Mouse (Mus musculus): Measurements from ENCODE around the gene Mroh2a. TPM values are rescaled to one million over a fixed set of nuclear protein-coding genes. Genes with fewer than 3 reads are reported as not detected.
A peak's percentile ranks its signal among the peaks of the same experiment; 100 is the strongest.

The Mroh2a gene
- polyA plus RNA-seq, 1 experiment from 2014 or later: 0.82 TPM

- Histone ChIP-seq H3K36me3 (peaks cover 69% of the 10 kb centered on the region), H3K9me3 (peaks cover 9% of the 10 kb centered on the region; the same call in 1 of the 2 replicates), H3K27ac (no peak overlapping the region), H3K4me1 (peaks cover 13% of the 10 kb centered on the region), H3K4me3 (no peak overlapping the region), H3K27me3 (ENCODE audit: insufficient read depth, poor library complexity, severe bottlenecking) (no peaks in the 10 kb centered on the region)
- no peak for DNase-seq (ENCODE audit: low spot score)
- WGBS: 56% methylated on average over 4 of the region's 4 CpGs
These were observed 46.1 kb downstream of the Mroh2a start for GRCm38 (mm10) chr1:88272851-88273250.

GRCm38 (mm10) chr1:88273326-88273725 lies 46.5 kb downstream of the Mroh2a start:
- peaks cover 13% of the 10 kb centered on the region for H3K4me1 ChIP-seq
- H3K27me3 ChIP-seq (ENCODE audit: insufficient read depth, poor library complexity, severe bottlenecking): no peaks in the 10 kb centered on the region
- H3K4me3 ChIP-seq: no peak overlapping the region
- peaks cover 9% of the 10 kb centered on the region; the same call in 1 of the 2 replicates for H3K9me3 ChIP-seq
- no peak for DNase-seq (ENCODE audit: low spot score)
- H3K36me3 ChIP-seq: peaks cover 64% of the 10 kb centered on the region
- 95% methylated on average over 3 of the region's 3 CpGs for WGBS
- no peak overlapping the region for H3K27ac ChIP-seq

- 84% methylated on average over 4 of the region's 4 CpGs for WGBS
- H3K27me3 ChIP-seq (ENCODE audit: insufficient read depth, poor library complexity, severe bottlenecking): no peaks in the 10 kb centered on the region
- peaks cover 13% of the 10 kb centered on the region for H3K4me1 ChIP-seq
- H3K9me3 ChIP-seq: peaks cover 9% of the 10 kb centered on the region; the same call in 1 of the 2 replicates
- no peak overlapping the region for H3K27ac ChIP-seq
- peaks cover 59% of the 10 kb centered on the region for H3K36me3 ChIP-seq
- H3K4me3 ChIP-seq: no peak overlapping the region
- no peak for DNase-seq (ENCODE audit: low spot score)
These were observed 47.0 kb downstream of the Mroh2a start for GRCm38 (mm10) chr1:88273832-88274231.

GRCm38 (mm10) chr1:88274371-88275077 lies 47.7 kb downstream of the Mroh2a start:
- Histone ChIP-seq H3K9me3 (peaks cover 7% of the 10 kb centered on the region; the same call in 1 of the 2 replicates), H3K27me3 (ENCODE audit: insufficient read depth, poor library complexity, severe bottlenecking) (no peaks in the 10 kb centered on the region), H3K36me3 (peaks cover 52% of the 10 kb centered on the region), H3K4me3 (no peak overlapping the region), H3K27ac (no peak overlapping the region), H3K4me1 (peaks cover 13% of the 10 kb centered on the region)
- 72% methylated on average over 11 of the region's 11 CpGs for WGBS
- no peak for DNase-seq (ENCODE audit: low spot score)

GRCm38 (mm10) chr1:88275078-88275680 lies 48.4 kb downstream of the Mroh2a start:
- Histone ChIP-seq H3K36me3 (peaks cover 46% of the 10 kb centered on the region), H3K4me3 (no peak overlapping the region)

GRCm38 (mm10) chr1:88275698-88276523 lies 49.1 kb downstream of the Mroh2a start:
- peak overlapping the region; percentile 69 for H3K4me3 ChIP-seq
- H3K9me3 ChIP-seq: peaks cover 6% of the 10 kb centered on the region; the same call in 1 of the 2 replicates
- H3K27ac ChIP-seq: peak overlapping the region; percentile 91
- H3K27me3 ChIP-seq (ENCODE audit: insufficient read depth, poor library complexity, severe bottlenecking): no peaks in the 10 kb centered on the region
- peaks cover 13% of the 10 kb centered on the region for H3K4me1 ChIP-seq
- peaks cover 46% of the 10 kb centered on the region for H3K36me3 ChIP-seq
- WGBS: 69% methylated on average over 13 of the region's 13 CpGs
- DNase-seq (ENCODE audit: low spot score): no peak

More at GRCm38 (mm10) chr1:88275078-88275680, 48.4 kb downstream of the Mroh2a start:
- Histone ChIP-seq H3K9me3 (peaks cover 6% of the 10 kb centered on the region; the same call in 1 of the 2 replicates), H3K4me1 (peaks cover 13% of the 10 kb centered on the region), H3K27ac (no peak overlapping the region), H3K27me3 (ENCODE audit: insufficient read depth, poor library complexity, severe bottlenecking) (no peaks in the 10 kb centered on the region)
- 68% methylated on average over 13 of the region's 13 CpGs for WGBS
- DNase-seq (ENCODE audit: low spot score): no peak

- 34% methylated on average over 10 of the region's 10 CpGs for WGBS
- DNase-seq (ENCODE audit: low spot score): no peak
- peaks cover 13% of the 10 kb centered on the region for H3K4me1 ChIP-seq
- peaks cover 6% of the 10 kb centered on the region; the same call in 1 of the 2 replicates for H3K9me3 ChIP-seq
- peaks cover 41% of the 10 kb centered on the region for H3K36me3 ChIP-seq
- H3K4me3 ChIP-seq: peak overlapping the region; percentile 69
- no peaks in the 10 kb centered on the region for H3K27me3 ChIP-seq (ENCODE audit: insufficient read depth, poor library complexity, severe bottlenecking)
- peak overlapping the region; percentile 91 for H3K27ac ChIP-seq
These were observed 49.8 kb downstream of the Mroh2a start for GRCm38 (mm10) chr1:88276524-88277097.

GRCm38 (mm10) chr1:88277098-88277817 lies 50.5 kb downstream of the Mroh2a start, which contains the start of the genes Hjurp and Trpm8:
Gene Hjurp, minus strand, starts transcription at chr1:88277633.
Gene Trpm8, plus strand, starts transcription at chr1:88277661.
- WGBS: under 1% methylated on average over 50 of the region's 50 CpGs
- Histone ChIP-seq H3K4me1 (peaks cover 13% of the 10 kb centered on the region), H3K4me3 (peak within 1 kb of the TSS; percentile 69), H3K36me3 (peaks cover 34% of the 10 kb centered on the region), H3K9me3 (peaks cover 10% of the 10 kb centered on the region; the same call in 1 of the 2 replicates), H3K27ac (peak within 1 kb of the TSS; percentile 91), H3K27me3 (ENCODE audit: insufficient read depth, poor library complexity, severe bottlenecking) (no peaks in the 10 kb centered on the region)
- DNase-seq (ENCODE audit: low spot score): peak; percentile 100

- H3K27ac ChIP-seq: peak overlapping the region; percentile 91
- peak overlapping the region; percentile 69 for H3K4me3 ChIP-seq
- 64% methylated on average over 18 of the region's 18 CpGs for WGBS
- H3K27me3 ChIP-seq (ENCODE audit: insufficient read depth, poor library complexity, severe bottlenecking): no peaks in the 10 kb centered on the region
- peaks cover 27% of the 10 kb centered on the region for H3K36me3 ChIP-seq
- peaks cover 13% of the 10 kb centered on the region; the same call in 1 of the 2 replicates for H3K9me3 ChIP-seq
- no peak for DNase-seq (ENCODE audit: low spot score)
- H3K4me1 ChIP-seq: peaks cover 13% of the 10 kb centered on the region
These were observed 51.2 kb downstream of the Mroh2a start for GRCm38 (mm10) chr1:88277818-88278511.

- peaks cover 14% of the 10 kb centered on the region for H3K36me3 ChIP-seq
- H3K27ac ChIP-seq: no peak overlapping the region
- no peak overlapping the region for H3K4me3 ChIP-seq
- no peaks in the 10 kb centered on the region for H3K27me3 ChIP-seq (ENCODE audit: insufficient read depth, poor library complexity, severe bottlenecking)
- DNase-seq (ENCODE audit: low spot score): no peak
- 56% methylated on average over 9 of the region's 9 CpGs for WGBS
- H3K9me3 ChIP-seq: peaks cover 26% of the 10 kb centered on the region
- peaks cover 13% of the 10 kb centered on the region for H3K4me1 ChIP-seq
These were observed 52.6 kb downstream of the Mroh2a start for GRCm38 (mm10) chr1:88279111-88280005.

Data from heart, embryonic 10.5 days (tissue).